Mouse (Mus musculus) kidney, embryonic 14.5 days (tissue): ENCODE data around the gene Golm1. TPM values are rescaled to one million over a fixed set of nuclear protein-coding genes. Genes with fewer than 3 reads are reported as not detected.
A peak's percentile ranks its signal among the peaks of the same experiment; 100 is the strongest.

ENCODE experiments used
- ATAC-seq: fragments of 200-750 bp; cut with Nextera tagmentation; 2 replicates; pipeline ENCODE4 v1.8.0; 2017; ENCODE audit warnings: moderate number of reproducible peaks, mild to moderate bottlenecking, moderate TSS enrichment, moderate library complexity; ENCODE audit not compliant: low FRiP score, low TSS enrichment
- H3K27ac ChIP-seq: fragments of 300-500 bp; sonication (generic); 2 replicates; pipeline ENCODE4 v1.5.1; 2014; ENCODE audit warnings: low read depth, mild to moderate bottlenecking, low read length, moderate library complexity, mixed read lengths
- H3K27me3 ChIP-seq: fragments of 300-500 bp; sonication (generic); 2 replicates; pipeline ENCODE4 v1.6.1; 2014; ENCODE audit warnings: mild to moderate bottlenecking, low read length; ENCODE audit not compliant: control insufficient read depth, insufficient read depth
- H3K36me3 ChIP-seq: fragments of 300-500 bp; sonication (generic); 2 replicates; pipeline ENCODE4 v1.6.1; 2014; ENCODE audit warnings: low read length, mixed read lengths; ENCODE audit not compliant: control insufficient read depth, insufficient read depth
- H3K4me1 ChIP-seq: fragments of 300-500 bp; sonication (generic); 2 replicates; pipeline ENCODE4 v1.6.1; 2014; ENCODE audit warnings: low read length, mixed read lengths; ENCODE audit not compliant: control insufficient read depth, insufficient read depth
- H3K4me2 ChIP-seq: fragments of 300-500 bp; sonication (generic); replicated peaks from 2 replicates; pipeline ENCODE4 v1.6.1; 2014; ENCODE audit warnings: low read depth, mild to moderate bottlenecking, low read length
- H3K4me3 ChIP-seq: fragments of 300-500 bp; sonication (generic); 2 replicates; pipeline ENCODE4 v1.5.1; 2014; ENCODE audit warnings: mild to moderate bottlenecking, low read length
- H3K9ac ChIP-seq: fragments of 300-500 bp; sonication (generic); 2 replicates; pipeline ENCODE4 v1.6.1; 2014; ENCODE audit warnings: low read depth, mild to moderate bottlenecking, low read length, moderate library complexity
- H3K9me3 ChIP-seq: fragments of 300-500 bp; sonication (generic); 2 replicates; pipeline ENCODE4 v1.6.1; 2016; ENCODE audit warnings: low read length; ENCODE audit not compliant: control insufficient read depth
- WGBS: fragments of 180-500 bp; shearing (Covaris S2); extraction: QIAGEN DNeasy Blood & Tissue Kit; methylation state at CpG from one replicate; pipeline ENCODE4 v1.1.7; 2014; 5-methylcytosine and 5-hydroxymethylcytosine counted together
- polyA plus RNA-seq: library from polyadenylated mRNA; unstranded; fragments of >200 nt; fragmentation: Nextera tagmentation; extraction: Ambion mirVana; gene quantifications from 2 replicates; pipeline ENCODE4 v1.2.1, GENCODE M21; 2014

The Golm1 gene
- polyA plus RNA-seq, 1 experiment from 2014 or later: 41.9 TPM

GRCm38 (mm10) chr13:59624389-59624788, 51.2 kb downstream of the Golm1 start:
- H3K27me3 ChIP-seq: no peaks in the 10 kb centered on the region
- H3K4me1 ChIP-seq: no peaks in the 10 kb centered on the region
- H3K9me3 ChIP-seq: no peaks in the 10 kb centered on the region
- peaks cover 79% of the 10 kb centered on the region for H3K36me3 ChIP-seq
- no peak for ATAC-seq
- H3K4me3 ChIP-seq: no peak overlapping the region
- no peak overlapping the region for H3K9ac ChIP-seq
- WGBS: 69% methylated on average over 3 of the region's 3 CpGs
- no peak overlapping the region for H3K27ac ChIP-seq
- no peak overlapping the region for H3K4me2 ChIP-seq

- 92% methylated on average over 7 of the region's 7 CpGs for WGBS
- no peak for ATAC-seq
- Histone ChIP-seq H3K9me3 (no peaks in the 10 kb centered on the region), H3K9ac (no peak overlapping the region), H3K27ac (no peak overlapping the region), H3K4me2 (no peak overlapping the region), H3K36me3 (peaks cover 81% of the 10 kb centered on the region), H3K4me3 (no peak overlapping the region), H3K27me3 (no peaks in the 10 kb centered on the region), H3K4me1 (no peaks in the 10 kb centered on the region)
Observed at GRCm38 (mm10) chr13:59621643-59622489, 53.7 kb downstream of the Golm1 start.

- no peaks in the 10 kb centered on the region for H3K27me3 ChIP-seq
- peaks cover 78% of the 10 kb centered on the region for H3K36me3 ChIP-seq
- no peaks in the 10 kb centered on the region for H3K9me3 ChIP-seq
- H3K9ac ChIP-seq: no peak overlapping the region
- no peaks in the 10 kb centered on the region for H3K4me1 ChIP-seq
- no peak overlapping the region for H3K4me2 ChIP-seq
- H3K4me3 ChIP-seq: no peak overlapping the region
- H3K27ac ChIP-seq: no peak overlapping the region
- WGBS: 84% methylated on average over 6 of the region's 6 CpGs
- 0 out of 2 replicates have a peak, but pooled peaks have one; percentile 28 for ATAC-seq
Observed at GRCm38 (mm10) chr13:59618463-59618862, 57.1 kb downstream of the Golm1 start.

GRCm38 (mm10) chr13:59615554-59615953, 60.1 kb downstream of the Golm1 start:
- Histone ChIP-seq H3K9ac (no peak overlapping the region), H3K4me1 (no peaks in the 10 kb centered on the region), H3K4me3 (no peak overlapping the region), H3K9me3 (no peaks in the 10 kb centered on the region), H3K27me3 (no peaks in the 10 kb centered on the region), H3K36me3 (peaks cover 71% of the 10 kb centered on the region), H3K4me2 (no peak overlapping the region), H3K27ac (no peak overlapping the region)
- no peak for ATAC-seq
- 91% methylated on average over 4 of the region's 4 CpGs for WGBS

- no peak for ATAC-seq
- no peak overlapping the region for H3K27ac ChIP-seq
- no peak overlapping the region for H3K4me3 ChIP-seq
- no peak overlapping the region for H3K9ac ChIP-seq
- no peak overlapping the region for H3K4me2 ChIP-seq
- 88% methylated on average over 4 of the region's 4 CpGs for WGBS
- H3K36me3 ChIP-seq: peaks cover 71% of the 10 kb centered on the region
- no peaks in the 10 kb centered on the region for H3K4me1 ChIP-seq
- H3K9me3 ChIP-seq: no peaks in the 10 kb centered on the region
- no peaks in the 10 kb centered on the region for H3K27me3 ChIP-seq
Observed at GRCm38 (mm10) chr13:59615152-59615551, 60.5 kb downstream of the Golm1 start.

- no peak overlapping the region for H3K27ac ChIP-seq
- no peak overlapping the region for H3K4me2 ChIP-seq
- H3K9me3 ChIP-seq: no peaks in the 10 kb centered on the region
- 84% methylated on average over 4 of the region's 4 CpGs for WGBS
- no peak overlapping the region for H3K4me3 ChIP-seq
- H3K36me3 ChIP-seq: peaks cover 75% of the 10 kb centered on the region
- no peak overlapping the region for H3K9ac ChIP-seq
- no peaks in the 10 kb centered on the region for H3K4me1 ChIP-seq
- ATAC-seq: no peak
- H3K27me3 ChIP-seq: no peaks in the 10 kb centered on the region
Observed at GRCm38 (mm10) chr13:59613868-59614267, 61.7 kb downstream of the Golm1 start.

GRCm38 (mm10) chr13:59610437-59610836, 65.2 kb downstream of the Golm1 start:
- WGBS: 100% methylated on average over 2 of the region's 2 CpGs
- Histone ChIP-seq H3K4me3 (no peak overlapping the region), H3K27ac (no peak overlapping the region), H3K4me1 (no peaks in the 10 kb centered on the region), H3K4me2 (no peak overlapping the region), H3K9me3 (no peaks in the 10 kb centered on the region), H3K36me3 (peaks cover 79% of the 10 kb centered on the region), H3K9ac (no peak overlapping the region), H3K27me3 (no peaks in the 10 kb centered on the region)
- no peak for ATAC-seq

- no peak overlapping the region for H3K4me2 ChIP-seq
- no peaks in the 10 kb centered on the region for H3K27me3 ChIP-seq
- H3K4me1 ChIP-seq: no peaks in the 10 kb centered on the region
- H3K27ac ChIP-seq: no peak overlapping the region
- H3K4me3 ChIP-seq: no peak overlapping the region
- WGBS: 95% methylated on average over 4 of the region's 4 CpGs
- no peaks in the 10 kb centered on the region for H3K9me3 ChIP-seq
- H3K36me3 ChIP-seq: peaks cover 78% of the 10 kb centered on the region
- H3K9ac ChIP-seq: no peak overlapping the region
- no peak for ATAC-seq
Observed at GRCm38 (mm10) chr13:59609885-59610284, 65.7 kb downstream of the Golm1 start.

- H3K27me3 ChIP-seq: no peaks in the 10 kb centered on the region
- no peaks in the 10 kb centered on the region for H3K4me1 ChIP-seq
- peaks cover 83% of the 10 kb centered on the region for H3K36me3 ChIP-seq
- ATAC-seq: no peak
- H3K4me2 ChIP-seq: no peak overlapping the region
- no peak overlapping the region for H3K27ac ChIP-seq
- H3K4me3 ChIP-seq: no peak overlapping the region
- H3K9ac ChIP-seq: no peak overlapping the region
- WGBS: 82% methylated on average over 10 of the region's 10 CpGs
- H3K9me3 ChIP-seq: no peaks in the 10 kb centered on the region
Observed at GRCm38 (mm10) chr13:59605221-59605922, 70.2 kb downstream of the Golm1 start.
